19 mouse cellular contexts compared by ENCODE assay signal in the genomic region with DNA sequence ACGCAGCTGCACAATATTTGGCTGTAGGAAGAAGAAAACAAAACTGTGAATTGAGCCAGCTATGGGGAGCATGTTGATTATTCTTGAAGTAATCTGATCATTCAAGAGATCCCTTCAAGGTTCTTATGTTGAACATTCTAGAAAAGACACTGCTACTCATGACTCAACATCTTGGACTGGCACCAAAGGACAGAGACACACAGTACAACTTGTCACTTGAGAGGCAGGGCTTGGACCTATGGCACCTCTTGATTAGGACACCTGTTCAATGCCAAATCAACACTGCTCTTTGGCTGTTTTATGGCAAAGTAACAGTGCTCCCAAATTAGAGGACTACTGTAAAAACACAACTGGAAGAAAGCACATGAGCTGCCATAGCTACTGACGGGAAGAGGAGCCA.
"Had no signal": no experiment of that assay in that cellular context is flagged by ENCODE, and none has a peak within 500 bp of the region (broad histone marks: within the 10 kb centered on the region; RNA-seq: fewer than 3 reads in every experiment).

No protein-coding gene starts in this region.

- H3K4me1 ChIP-seq: liver, embryonic 12.5 days; liver, embryonic 15.5 days; lung, embryonic 15.5 days; midbrain, embryonic 10.5 days; midbrain, embryonic 13.5 days; neural tube, embryonic 13.5 days; stomach, embryonic 15.5 days had no signal

- H3K27me3 ChIP-seq: liver, embryonic 12.5 days; liver, embryonic 15.5 days; lung, embryonic 15.5 days; megakaryocyte, embryonic 14.5 days; midbrain, embryonic 13.5 days; neural tube, embryonic 13.5 days; stomach, embryonic 15.5 days had no signal

- H3K4me3 ChIP-seq: left cerebral cortex, adult 2 months; liver, embryonic 12.5 days; liver, embryonic 15.5 days; lung, embryonic 15.5 days; megakaryocyte, embryonic 14.5 days; midbrain, embryonic 10.5 days; midbrain, embryonic 13.5 days; myocyte; neural tube, embryonic 13.5 days; stomach, embryonic 15.5 days had no signal

- H3K9ac ChIP-seq: liver, embryonic 12.5 days; liver, embryonic 15.5 days; lung, embryonic 15.5 days; midbrain, embryonic 13.5 days; neural tube, embryonic 13.5 days; stomach, embryonic 15.5 days had no signal

- H3K27ac ChIP-seq: liver, embryonic 12.5 days; liver, embryonic 15.5 days; lung, embryonic 15.5 days; midbrain, embryonic 10.5 days; midbrain, embryonic 13.5 days; neural tube, embryonic 13.5 days; stomach, embryonic 15.5 days had no signal

- DNase-seq: kidney, postnatal 10 days; kidney, postnatal 36 days; layer of hippocampus, postnatal 36 days; lung, adult 18-20 months; lung, postnatal 10 days; lung, postnatal 36 days; retina, postnatal 1 day; right cerebral cortex, postnatal 25 days; thymus, postnatal 25 days had no signal
